Mouse (Mus musculus) urinary bladder, postnatal 10 days (tissue): ENCODE measurements at regions not wholly inside any gene's neighbourhood (a gene's known extent, or its start where the extent isn't known, plus 50 kb on each side); places are given as distances from the start of the nearest gene placed in this dataset.

Source experiments
- DNase-seq: peaks from one replicate; pipeline ENCODE4 v3.0.0; 2022; ENCODE audit warnings: low spot score

GRCm38 (mm10) chr11:63394201-63394600 is 265.4 kb downstream of the Pmp22 start:
- DNase-seq, result no peak

- no peak for DNase-seq
Observed at GRCm38 (mm10) chr11:63396386-63396785, 267.6 kb downstream of the Pmp22 start.

GRCm38 (mm10) chr11:63402741-63403140 is 274.0 kb downstream of the Pmp22 start:
- no peak for DNase-seq

- DNase-seq, result peak; percentile 40
Observed at GRCm38 (mm10) chr11:63404719-63405118, 275.9 kb downstream of the Pmp22 start.

- DNase-seq, result no peak
Observed at GRCm38 (mm10) chr11:63409431-63409830, 280.6 kb downstream of the Pmp22 start.

GRCm38 (mm10) chr11:63410921-63411320 is 282.1 kb downstream of the Pmp22 start:
- no peak for DNase-seq

GRCm38 (mm10) chr11:63412364-63412991 is 283.7 kb downstream of the Pmp22 start:
- no peak for DNase-seq

- no peak for DNase-seq
Observed at GRCm38 (mm10) chr11:63413106-63413505, 284.3 kb downstream of the Pmp22 start.

GRCm38 (mm10) chr11:63413621-63414020 is 284.8 kb downstream of the Pmp22 start:
- DNase-seq, result no peak

GRCm38 (mm10) chr11:63418042-63418776 is 289.4 kb downstream of the Pmp22 start:
- no peak for DNase-seq

- no peak for DNase-seq
Observed at GRCm38 (mm10) chr11:63420341-63420740, 291.6 kb downstream of the Pmp22 start.

GRCm38 (mm10) chr11:63422069-63422468 is 293.3 kb downstream of the Pmp22 start:
- DNase-seq, result no peak

GRCm38 (mm10) chr11:63424319-63424718 is 295.5 kb downstream of the Pmp22 start:
- DNase-seq, result no peak

GRCm38 (mm10) chr11:63425741-63426140 is 297.0 kb downstream of the Pmp22 start:
- DNase-seq, result no peak

- DNase-seq, result no peak
Observed at GRCm38 (mm10) chr11:63453786-63454185, 325.0 kb downstream of the Pmp22 start.

GRCm38 (mm10) chr11:63454910-63455531 is 326.2 kb downstream of the Pmp22 start:
- DNase-seq, result no peak

GRCm38 (mm10) chr11:63456356-63456755 is 327.6 kb downstream of the Pmp22 start:
- no peak for DNase-seq

- no peak for DNase-seq
Observed at GRCm38 (mm10) chr11:63457250-63457649, 328.5 kb downstream of the Pmp22 start.

GRCm38 (mm10) chr11:63460146-63460545 is 331.4 kb downstream of the Pmp22 start:
- no peak for DNase-seq

- no peak for DNase-seq
Observed at GRCm38 (mm10) chr11:63463797-63464331, 335.1 kb downstream of the Pmp22 start.

GRCm38 (mm10) chr11:63465941-63466340 is 337.2 kb downstream of the Pmp22 start:
- DNase-seq, result no peak

- DNase-seq, result no peak
Observed at GRCm38 (mm10) chr11:63466541-63466940, 337.8 kb downstream of the Pmp22 start.

GRCm38 (mm10) chr11:63474831-63475230 is 346.0 kb downstream of the Pmp22 start:
- no peak for DNase-seq
